Mouse (Mus musculus) skeletal muscle tissue, adult 2 months (tissue): ENCODE data around the gene Ccnjl.

ENCODE experiments used
- DNase-seq: peaks from one replicate; pipeline ENCODE4 v3.0.0-alpha.2; 2012; ENCODE audit warnings: low read depth, low spot score

Ccnjl gene

DNA sequence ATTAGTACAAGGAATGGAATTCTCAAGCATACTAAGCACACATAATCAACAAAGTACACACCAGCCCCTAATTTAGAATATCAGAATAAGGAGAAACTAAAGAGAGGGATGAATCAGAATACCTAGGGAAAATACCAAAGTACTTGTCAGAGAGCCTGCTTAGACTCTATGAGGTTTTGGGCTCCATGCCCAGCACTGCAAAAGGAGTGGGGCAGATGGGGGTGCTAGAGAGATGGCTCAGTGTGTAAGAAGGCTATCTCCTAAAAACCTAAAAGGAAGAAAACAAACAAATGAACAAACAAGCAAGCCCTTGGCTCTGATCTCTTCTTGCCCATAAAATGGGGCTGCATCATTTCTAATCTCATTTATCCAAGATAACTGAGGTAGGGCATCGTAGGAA, 95.8 kb downstream of the Ccnjl start:
- no peak for DNase-seq

DNA sequence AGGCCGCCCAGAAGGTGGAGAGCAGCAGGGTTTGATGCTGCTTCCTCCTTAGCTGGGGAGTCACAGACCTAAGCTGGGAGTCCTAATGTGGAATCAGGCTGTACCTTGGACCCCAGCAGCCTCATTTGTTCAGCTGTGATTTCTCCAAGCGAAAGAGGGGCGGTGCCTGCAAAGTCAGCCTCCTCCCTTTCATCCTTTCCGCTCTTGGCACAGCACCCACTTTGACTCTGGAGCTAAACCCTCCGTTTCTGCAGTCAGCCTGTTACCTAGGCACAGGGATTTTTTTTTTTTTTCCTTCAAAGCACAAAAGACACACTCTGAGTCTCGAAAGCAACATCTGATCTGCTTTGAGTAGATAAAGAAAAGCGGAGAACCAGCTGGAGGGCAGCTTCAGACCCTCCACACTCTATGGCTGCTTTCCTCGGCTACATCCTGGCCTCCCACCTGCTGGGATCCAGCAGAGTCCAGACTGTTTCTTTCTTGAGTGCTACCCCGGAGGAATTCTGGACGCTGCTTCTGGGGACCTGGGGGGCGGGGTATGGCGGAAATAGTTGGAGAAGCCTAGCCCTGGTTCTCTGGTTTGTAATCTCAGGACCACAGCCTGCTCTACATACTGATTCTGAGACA, 97.8 kb downstream of the Ccnjl start:
- DNase-seq, result no peak

DNA sequence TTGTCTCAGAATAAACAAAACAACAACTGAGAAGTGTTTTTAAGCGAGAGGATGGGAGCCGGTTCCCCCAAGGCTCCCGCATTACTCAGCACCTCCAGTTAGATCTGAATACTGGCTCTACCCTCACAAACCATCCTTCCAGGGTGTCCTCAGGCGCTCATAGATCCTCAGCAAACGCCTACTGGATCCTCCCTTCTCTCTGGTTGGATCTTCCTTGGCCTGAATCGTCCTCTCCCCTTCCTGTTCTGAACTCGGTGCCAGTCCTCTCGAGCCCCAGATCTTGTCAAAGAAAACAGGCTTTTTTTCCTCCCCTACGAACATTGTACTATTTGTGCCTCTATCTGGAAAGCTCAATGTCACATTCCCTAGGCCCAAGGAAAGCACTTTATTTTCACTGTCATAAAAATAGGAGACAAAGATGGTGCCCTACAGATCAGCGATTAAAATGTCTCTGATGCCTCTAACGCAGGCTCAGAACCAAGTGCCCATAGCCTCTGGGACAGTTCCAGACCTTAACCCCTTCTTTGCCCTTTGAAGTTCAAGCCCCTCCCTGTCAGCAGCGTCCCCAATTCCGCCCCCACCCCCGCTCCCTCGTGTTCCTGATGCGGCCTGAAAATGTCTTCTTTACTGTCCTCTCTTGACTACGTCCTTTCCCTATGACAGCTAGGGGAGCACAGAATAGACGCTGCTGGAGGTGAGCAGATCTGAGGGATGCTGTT, 98.5 kb downstream of the Ccnjl start:
- DNase-seq, result no peak

DNA sequence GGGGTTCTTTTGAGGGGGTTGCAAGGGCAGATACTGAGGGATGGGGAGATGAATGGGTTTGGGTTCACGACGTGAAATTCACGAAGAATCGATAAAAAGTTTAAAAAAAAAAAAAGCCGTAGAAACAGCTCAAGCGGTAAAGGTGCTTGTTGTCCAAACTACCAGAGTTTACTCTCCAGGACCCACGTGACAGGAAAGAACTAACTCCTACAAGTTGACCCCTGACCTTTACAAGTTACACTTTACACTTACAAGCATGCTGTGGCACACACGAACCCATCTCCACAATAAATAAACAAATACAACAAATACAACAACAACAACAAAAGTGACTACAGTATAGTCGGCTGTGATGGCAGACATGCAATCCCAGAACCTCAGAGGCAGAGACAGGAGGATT, 103.1 kb downstream of the Ccnjl start:
- no peak for DNase-seq

DNA sequence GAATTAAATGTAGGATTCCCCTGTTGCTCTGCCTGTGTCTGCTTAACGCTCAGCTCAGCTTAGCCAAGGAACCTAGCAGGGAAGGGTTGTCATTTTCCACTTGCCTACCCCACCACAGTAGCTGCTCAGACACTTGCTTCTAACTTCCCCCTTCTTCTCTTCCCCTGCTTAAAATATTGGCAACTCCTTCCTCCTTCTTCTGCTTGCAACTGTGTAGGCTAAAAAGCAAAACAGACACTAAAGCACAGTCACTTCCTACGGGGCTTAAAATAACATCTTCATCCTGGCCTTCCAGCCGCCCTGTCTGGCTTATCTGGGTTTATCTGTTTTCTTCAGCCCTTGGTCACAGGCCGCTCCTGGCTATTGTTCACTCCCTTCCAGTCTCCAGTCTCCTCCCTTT, 104.0 kb downstream of the Ccnjl start:
- no peak for DNase-seq

DNA sequence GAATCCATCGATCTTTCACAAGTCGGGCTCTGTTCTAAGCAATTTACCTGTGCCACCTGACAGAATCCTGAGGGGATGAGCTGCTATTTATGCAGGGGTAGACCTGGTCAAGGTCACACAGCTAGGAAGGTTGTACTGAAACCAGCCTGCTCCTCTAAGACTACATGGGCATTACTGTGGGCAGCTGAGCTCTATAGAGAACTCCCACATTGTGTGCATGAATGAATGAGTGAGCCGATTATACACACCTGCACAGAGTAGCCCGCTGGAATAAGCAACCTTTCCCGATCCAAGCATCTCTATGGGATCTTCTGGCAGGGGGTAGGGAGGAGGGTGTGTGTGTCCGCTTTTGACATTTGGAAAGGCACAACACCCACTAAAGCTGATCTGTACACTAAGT, 104.6 kb downstream of the Ccnjl start:
- no peak for DNase-seq

DNA sequence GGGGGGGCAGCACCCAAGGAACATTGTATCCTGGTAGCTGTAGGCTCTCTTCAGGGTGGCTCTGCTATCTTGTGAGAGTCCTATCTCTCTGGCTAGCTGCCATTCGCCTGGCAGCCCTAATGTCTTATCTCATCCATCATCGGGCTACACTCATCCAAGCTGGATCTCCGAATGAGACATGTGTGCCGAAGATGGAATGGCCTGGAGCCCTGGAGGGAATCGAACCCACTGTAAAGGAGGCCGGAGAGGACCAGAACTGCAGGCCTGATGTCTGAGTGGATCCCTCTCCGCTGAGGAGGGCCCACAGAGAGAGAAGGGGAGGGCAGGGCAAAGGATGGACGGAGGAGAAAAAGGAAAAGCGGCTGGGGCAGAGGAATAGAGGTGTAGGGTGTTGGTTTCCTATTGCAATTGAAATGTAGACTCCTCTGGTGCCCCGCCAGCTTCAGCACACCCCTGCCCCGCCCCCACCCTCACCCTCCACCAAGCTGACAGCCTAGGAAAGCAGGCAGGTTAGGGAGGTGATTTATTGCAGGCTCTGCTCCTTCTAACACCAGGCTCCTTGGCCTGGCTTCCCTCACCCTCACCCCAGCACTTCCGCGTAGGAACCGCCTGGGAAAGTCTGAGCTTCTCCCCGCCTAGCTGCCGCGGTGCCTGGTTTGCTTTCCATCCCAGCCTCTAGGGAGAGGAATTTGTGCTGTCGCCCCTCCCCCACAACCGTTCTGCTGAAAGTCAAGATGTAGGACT, 105.2 kb downstream of the Ccnjl start:
- no peak for DNase-seq
